Mouse (Mus musculus) gastrocnemius, postnatal 4 days (tissue): ENCODE data around the gene Glcci1. TPM values are rescaled to one million over a fixed set of nuclear protein-coding genes. Genes with fewer than 3 reads are reported as not detected.
A peak's percentile ranks its signal among the peaks of the same experiment; 100 is the strongest.
"Not testable (repeated sequence)": the region's sequence is repeated elsewhere in the genome, so short reads cannot be mapped to it uniquely, and the experiment has no call there.

Experiments
- DNase-seq, 2 experiments: peaks; one replicate each; pipeline ENCODE4 v3.0.0; 2021 to 2022; ENCODE audit warnings: low spot score in 2 of 2, mixed read lengths in 2 of 2
- total RNA-seq, 2 experiments: library from RNA; stranded (reverse); gene quantifications; 2 replicates each; pipeline ENCODE4 v1.2.3; 2021

The Glcci1 gene
- total RNA-seq, 2 experiments from 2014 or later: 17.0 to 20.7 TPM

DNA sequence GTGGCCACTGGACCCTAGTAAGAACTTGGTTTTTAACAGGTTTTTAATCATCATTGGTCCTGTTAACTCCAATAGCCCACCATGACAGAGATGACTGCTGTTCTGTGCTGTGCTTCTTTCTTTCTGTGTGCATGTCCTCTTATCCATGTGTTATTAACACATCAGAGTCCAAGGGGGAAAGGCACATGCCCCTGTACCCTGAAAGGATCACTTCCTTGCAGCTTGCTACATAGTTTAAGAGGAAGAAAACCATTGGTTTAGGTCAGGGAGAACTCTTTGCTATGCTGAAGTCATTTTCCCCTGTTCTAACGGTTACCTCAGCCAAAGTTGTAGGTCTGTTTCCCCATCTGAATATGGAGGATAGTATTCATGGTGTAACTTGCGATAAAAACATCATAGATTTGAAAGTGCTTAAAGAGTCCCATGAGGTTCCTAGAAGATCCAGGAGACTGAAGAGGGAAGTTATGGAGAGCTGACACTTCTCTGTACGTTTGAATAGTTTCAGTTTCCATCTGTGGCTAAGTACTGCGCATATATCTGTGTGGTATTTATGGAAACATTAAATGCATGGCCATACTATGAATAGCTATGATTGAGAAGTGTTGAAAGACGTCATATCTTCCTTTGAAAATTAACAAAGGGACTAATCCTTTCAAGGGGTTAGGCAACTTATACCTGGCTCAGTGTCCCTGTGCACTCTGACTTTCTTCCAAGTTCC is 14.1 kb upstream of the Glcci1 start:
- no peak for DNase-seq

- DNase-seq: no peak
These were observed 13.6 kb upstream of the Glcci1 start for GRCm38 (mm10) chr6:8495827-8496222.

DNA sequence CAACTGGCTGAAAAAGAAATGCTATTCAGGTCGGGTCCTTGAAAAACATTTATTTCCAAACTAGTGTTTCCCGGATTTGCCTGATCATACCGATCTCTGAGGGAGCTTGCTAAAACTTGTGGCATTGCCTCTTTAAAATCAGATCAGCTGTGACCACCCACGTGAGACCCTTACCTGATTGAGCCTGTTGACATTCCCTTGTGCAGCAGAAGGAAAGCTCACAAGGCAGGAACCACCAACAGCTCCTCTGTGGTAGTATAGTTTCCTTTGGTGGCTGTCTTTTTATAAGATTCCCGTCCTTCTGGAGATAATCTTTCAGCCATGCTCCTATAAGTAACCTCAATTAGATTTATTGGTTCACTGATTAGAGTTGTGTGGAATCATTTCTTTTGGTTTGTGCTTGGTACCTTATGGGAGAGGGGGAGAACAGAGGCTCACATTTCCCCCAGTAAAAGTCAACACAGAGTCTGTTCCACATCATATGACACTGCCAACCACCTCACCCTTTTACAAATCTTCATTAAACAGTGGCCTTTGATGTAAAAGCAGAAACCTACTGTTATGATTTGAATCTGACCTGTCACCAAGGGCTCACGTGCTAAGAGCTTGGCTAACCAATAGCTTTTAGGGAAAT is 12.0 kb upstream of the Glcci1 start:
- no peak for DNase-seq

- no peak for DNase-seq
These were observed 11.5 kb upstream of the Glcci1 start for GRCm38 (mm10) chr6:8497868-8498257.

GRCm38 (mm10) chr6:8498961-8499360 is 10.4 kb upstream of the Glcci1 start:
- no peak for DNase-seq

DNA sequence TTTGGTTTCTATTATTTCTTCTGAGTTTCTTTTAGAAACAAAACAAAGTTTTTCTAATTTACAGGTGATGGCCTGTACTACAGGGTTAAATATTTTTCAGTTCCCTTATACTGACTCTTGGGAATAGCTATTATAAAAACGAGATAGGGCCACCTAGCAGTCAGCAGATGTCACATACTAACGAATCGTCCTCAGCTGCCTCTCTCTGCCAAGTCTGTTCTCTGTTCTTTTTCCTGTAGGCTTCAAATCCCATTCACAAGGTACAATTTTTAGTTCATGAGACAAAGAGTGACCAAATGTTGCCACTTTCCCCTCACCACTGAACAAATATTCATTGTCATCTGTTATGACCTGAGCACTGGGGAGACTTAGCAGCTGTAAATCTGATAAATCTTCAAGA is 5.4 kb upstream of the Glcci1 start:
- no peak for DNase-seq

GRCm38 (mm10) chr6:8504521-8505228 is 4.7 kb upstream of the Glcci1 start:
- DNase-seq: no peak

GRCm38 (mm10) chr6:8506631-8507030 is 2.8 kb upstream of the Glcci1 start:
- DNase-seq: no peak

DNA sequence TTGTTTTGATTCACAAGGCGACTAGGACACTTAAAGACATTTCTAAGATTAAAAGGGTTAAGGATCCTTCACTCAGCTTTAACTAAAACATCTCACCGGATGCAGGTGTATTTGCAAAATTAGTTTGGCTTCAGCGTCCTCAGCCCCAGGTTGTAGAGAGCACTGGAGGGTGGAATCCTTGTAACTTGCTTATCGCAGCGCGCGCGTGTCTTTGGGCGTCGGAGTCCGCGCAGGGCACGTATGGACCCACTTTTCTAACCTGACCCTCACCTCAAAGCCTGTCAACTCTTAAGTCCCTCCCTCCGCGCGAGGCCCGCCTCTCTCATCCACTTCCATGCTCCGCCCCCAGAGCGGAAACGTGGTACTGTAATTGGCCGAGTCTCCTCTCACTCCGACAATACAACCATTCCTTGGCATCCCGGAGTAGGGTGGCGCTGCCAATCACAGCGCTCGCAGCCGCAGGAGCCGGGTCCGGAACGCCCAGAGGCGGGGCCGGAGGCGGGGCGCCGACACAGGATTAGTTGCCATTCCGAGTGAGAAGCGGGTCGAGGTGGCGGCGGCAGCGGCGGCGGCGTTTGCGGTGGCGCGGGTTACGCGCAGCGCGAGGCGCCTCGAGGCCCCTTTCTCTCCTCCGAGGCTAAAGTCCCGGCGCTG is 390 bp upstream of the Glcci1 start:
- DNase-seq: peak; percentile 98 to 99

GRCm38 (mm10) chr6:8509961-8510863 is 812 bp downstream of the Glcci1 start:
- DNase-seq: peak; percentile 24 to 36

DNA sequence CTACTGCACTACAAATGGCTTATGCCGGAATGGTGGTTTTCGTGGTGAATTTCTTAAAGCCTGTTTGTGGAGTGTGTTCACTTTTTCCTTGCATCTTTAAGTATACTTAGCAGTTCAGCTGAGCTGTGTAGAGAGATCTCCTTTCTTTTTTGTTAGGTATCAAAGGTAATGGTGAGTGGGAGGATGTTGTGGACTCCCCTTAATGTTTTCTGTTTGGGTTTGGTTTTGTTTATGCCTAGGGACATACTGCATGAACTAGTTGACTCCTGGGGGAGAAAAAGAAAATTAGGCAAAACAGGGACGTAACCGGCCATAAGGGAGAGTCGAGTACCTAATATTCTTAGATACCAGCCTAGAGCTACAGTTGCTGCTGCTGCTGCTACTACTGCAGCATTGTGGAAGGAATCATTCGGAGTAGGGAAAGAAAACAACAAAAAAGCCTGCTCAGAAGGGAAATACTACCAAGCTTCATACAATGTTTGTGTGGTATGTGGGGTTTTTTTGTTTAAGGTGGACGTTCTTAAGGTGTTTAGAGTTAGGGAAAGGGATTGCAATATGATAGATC is 1.5 kb downstream of the Glcci1 start:
- DNase-seq: no peak

DNA sequence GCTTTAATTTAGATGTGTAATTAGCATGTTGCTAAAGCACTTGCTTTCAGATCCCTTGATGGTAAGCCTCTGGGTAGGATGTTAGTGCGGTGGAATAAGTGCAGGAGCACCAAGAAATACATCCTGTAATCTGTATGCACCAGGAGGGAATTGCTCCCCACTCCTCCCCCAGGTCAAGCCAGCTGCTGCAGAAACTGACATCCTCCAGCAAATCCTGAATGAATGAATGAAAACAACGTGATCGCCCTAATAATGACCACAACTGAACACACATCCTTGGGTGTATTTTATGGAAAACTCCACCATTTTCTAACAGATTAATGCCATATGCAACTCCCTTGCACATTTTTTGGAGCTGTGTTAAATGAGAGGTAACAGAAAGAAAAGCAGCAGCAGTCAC is 2.0 kb downstream of the Glcci1 start:
- no peak for DNase-seq

DNA sequence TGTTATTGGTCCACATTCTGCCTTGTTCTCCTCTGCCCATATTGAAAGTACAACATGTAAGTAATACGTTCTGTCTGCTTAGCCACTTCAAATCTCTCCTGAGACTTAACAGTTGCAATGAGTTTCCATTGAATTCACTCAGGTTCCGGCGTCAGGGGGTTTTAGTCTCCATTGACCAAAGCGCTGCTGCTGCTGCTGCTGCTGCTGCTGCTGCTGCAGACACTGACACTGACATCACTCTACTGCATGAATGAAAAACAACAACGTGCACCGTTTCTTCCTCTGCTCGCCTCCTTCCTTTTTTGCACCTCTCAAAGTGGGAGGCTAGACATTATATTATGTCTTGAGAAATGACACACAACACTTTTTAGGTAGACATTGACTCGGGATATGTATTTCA is 3.0 kb downstream of the Glcci1 start:
- DNase-seq: no peak

- no peak for DNase-seq
These were observed 10.3 kb downstream of the Glcci1 start for GRCm38 (mm10) chr6:8519687-8520086.

DNA sequence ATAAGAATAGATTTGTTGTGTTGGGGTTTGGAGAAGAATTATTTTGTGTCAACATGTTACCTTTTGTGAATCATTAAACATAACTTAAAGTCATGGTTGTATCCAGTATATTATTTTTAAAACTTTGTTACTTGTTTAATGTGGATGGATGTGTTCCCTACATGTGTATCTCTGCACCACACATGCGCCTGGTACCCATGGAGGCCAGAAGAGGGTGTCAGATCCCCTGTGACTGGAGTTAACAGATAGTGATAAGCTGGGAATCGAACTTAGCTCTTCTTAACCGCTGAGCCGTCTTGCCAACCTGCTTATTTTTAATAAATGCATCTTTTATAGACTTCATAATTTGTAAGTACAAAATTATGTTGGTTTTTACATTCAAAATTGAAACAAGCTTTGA is 11.8 kb downstream of the Glcci1 start:
- no peak for DNase-seq

DNA sequence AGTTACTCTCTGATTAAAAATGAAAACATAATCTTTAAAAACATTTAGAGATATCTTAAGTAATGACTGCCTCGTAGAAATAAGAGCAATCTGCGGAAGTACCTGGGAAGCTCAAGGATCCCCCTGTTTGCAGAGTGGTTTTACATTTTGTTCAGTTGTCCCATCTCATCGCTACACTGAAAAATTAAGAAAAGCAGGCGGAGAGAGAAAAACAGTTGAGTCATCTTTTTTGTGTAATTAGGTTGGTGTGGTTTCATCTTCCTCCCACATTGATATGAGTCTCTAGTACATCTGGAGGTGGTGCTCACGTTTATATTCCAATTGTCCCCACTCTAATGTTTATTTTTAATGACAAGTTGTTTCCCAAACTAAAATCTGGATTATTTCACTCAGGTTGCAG is 15.3 kb downstream of the Glcci1 start:
- DNase-seq: no peak

DNA sequence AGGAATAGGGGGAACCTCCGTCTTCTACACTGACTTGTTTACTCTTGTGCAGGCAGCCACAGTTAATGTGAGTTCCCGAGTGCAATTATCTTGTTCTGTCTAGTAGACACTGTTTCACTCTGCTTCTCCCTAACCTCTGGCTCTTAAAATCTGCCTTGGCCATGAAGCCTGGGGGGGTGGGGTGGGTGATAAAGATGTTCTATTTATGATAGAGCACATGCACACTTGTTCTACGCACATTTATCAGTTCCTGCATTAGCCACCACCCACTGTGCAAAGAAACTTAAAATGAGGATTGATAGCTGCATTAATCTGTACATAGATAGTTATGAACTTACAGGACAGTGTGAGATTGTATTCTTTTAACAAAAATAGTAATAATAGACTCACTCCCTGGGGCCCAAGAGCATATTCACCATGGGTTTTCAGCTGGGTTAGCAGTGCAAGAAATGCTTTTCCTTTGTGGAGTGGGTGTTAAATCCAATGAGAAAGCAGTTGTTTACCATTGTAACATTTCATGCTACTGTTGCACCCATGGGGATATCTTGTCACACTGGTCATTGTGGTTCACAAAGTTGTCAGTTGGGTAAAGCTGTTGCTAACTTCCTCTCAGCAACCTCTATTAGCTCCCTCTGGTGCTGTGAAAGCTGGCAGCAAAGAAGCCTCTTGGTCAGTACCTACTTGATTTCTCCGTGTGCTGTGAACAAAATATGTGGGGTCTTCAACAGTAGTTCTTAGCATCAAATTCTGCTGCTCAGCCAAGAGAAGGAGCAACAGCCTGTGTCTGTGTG is 21.9 kb downstream of the Glcci1 start:
- no peak for DNase-seq

- DNase-seq: no peak
These were observed 27.5 kb downstream of the Glcci1 start for GRCm38 (mm10) chr6:8536944-8537343.

GRCm38 (mm10) chr6:8541531-8541930 is 32.1 kb downstream of the Glcci1 start:
- not testable (repeated sequence) for DNase-seq

DNA sequence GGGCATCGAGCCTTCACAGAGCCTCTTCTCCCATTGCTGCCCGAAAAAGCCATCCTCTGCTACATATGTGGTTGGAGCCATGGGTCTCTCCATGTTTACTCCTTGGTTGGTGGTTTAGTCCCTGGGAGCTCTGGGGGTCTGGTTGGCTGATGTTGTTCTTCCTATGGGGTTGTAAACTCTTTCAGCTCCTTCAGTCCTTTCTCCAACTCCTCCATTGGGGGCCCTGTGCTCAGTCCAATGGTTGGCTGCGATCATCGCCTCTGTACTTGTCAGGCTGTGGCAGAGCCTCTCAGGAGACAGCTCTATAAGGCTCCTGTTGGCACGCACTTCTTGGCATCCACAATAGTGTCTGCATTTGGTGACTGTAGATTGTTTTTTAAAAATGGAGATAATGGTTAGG is 35.4 kb downstream of the Glcci1 start:
- no peak for DNase-seq
